Mouse (Mus musculus) cortical plate, adult 2 months (tissue): Measurements from ENCODE around the gene Elk4. TPM values are rescaled to one million over a fixed set of nuclear protein-coding genes. Genes with fewer than 3 reads are reported as not detected.
A peak's percentile ranks its signal among the peaks of the same experiment; 100 is the strongest.

Source experiments
- H3K27ac ChIP-seq: fragments of 200-500 bp; 2 replicates; pipeline ENCODE4 v1.5.1; 2012; ENCODE audit warnings: low read length, control low read depth, inconsistent platforms; ENCODE audit not compliant: insufficient read depth
- H3K4me1 ChIP-seq: fragments of 200-500 bp; 2 replicates; pipeline ENCODE4 v1.6.1; 2011; ENCODE audit warnings: low read length; ENCODE audit not compliant: control insufficient read depth, insufficient read depth
- H3K4me3 ChIP-seq: fragments of 200-500 bp; 2 replicates; pipeline ENCODE4 v1.5.1; 2011; ENCODE audit warnings: mild to moderate bottlenecking, low read length, control low read depth; ENCODE audit not compliant: insufficient read depth
- CTCF ChIP-seq: fragments of 200-500 bp; IDR thresholded peaks from 2 replicates; pipeline ENCODE4 v1.5.1; 2011; ENCODE audit warnings: mild to moderate bottlenecking, control low read depth, low read length; ENCODE audit not compliant: insufficient read depth; ENCODE audit errors: extremely low read depth
- POLR2A ChIP-seq: fragments of 200-500 bp; IDR thresholded peaks from 2 replicates; pipeline ENCODE4 v1.6.1; 2011; ENCODE audit warnings: mild to moderate bottlenecking, low read length, control low read depth; ENCODE audit not compliant: insufficient read depth; ENCODE audit errors: extremely low read depth
- polyA plus RNA-seq: library from polyadenylated mRNA; depleted of rRNA; stranded (reverse); fragments of >200 nt; gene quantifications from 2 replicates; pipeline ENCODE4 v1.2.3, GENCODE M21; 2012

Elk4 gene
- polyA plus RNA-seq, 1 experiment = 20.3 TPM

DNA sequence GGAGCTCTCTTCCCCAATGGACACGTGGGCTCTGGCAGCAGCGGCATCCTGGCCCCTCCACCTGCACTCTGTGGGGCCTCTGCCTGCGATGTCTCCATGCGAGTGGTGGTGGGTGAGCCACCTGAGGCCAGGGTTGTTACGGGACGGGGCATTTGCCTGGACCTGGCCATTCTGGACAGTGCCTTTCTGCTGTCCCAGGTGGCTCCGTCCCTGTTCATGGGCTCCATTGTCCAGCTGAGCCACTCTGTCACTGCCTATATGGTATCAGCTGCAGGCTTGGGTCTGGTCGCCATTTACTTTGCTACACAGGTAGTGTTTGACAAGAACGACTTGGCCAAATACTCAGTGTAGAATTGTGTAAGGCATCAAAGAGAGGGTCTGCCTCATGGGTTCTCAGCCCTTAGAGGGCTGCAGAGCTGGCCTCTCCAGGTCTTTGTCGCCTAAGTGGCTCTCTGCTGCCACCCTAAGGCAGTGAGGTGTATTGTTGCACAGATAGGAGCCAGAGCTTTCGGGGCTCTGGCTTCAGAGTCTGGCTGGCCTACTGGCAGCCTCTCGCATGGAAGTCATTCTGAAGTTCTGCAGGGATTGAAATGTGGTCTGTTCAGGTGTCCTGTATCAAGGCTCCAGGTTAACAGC, 25.9 kb upstream of the Elk4 start:
- Histone ChIP-seq H3K27ac (no peak overlapping the region), H3K4me3 (no peak overlapping the region), H3K4me1 (no peaks in the 10 kb centered on the region)
- TF ChIP-seq CTCF (peak; percentile 82), POLR2A (no peak)

GRCm38 (mm10) chr1:131982907-131983306, 24.5 kb upstream of the Elk4 start:
- Histone ChIP-seq H3K27ac (no peak overlapping the region), H3K4me3 (no peak overlapping the region), H3K4me1 (no peaks in the 10 kb centered on the region)
- TF ChIP-seq CTCF (peak; percentile 97), POLR2A (no peak)

- H3K4me3 ChIP-seq = no peak overlapping the region
- no peaks in the 10 kb centered on the region for H3K4me1 ChIP-seq
- no peak overlapping the region for H3K27ac ChIP-seq
- no peak for TF ChIP-seq CTCF
- TF ChIP-seq POLR2A = no peak
Observed at GRCm38 (mm10) chr1:131983806-131984205, 23.6 kb upstream of the Elk4 start.

DNA sequence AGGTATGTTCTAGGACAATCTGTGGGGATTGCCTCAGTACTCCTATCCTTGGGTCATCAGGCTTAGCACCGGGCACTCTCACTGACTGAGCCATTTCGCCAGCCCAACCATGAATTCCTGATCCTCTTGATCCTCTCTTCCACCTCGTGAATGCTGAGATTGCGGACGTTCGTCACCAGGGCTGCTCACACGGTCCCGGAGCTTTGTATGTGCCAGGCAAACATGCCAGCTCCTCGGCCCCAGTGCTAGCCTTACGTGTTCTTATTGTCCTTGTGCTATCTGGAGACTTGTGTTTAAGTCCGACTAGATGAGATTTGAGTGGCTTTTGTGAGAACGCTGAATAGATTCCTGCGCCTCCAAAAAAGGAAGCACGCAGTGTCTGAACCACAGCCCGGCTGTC, 20.0 kb upstream of the Elk4 start:
- no peak overlapping the region for H3K27ac ChIP-seq
- no peaks in the 10 kb centered on the region for H3K4me1 ChIP-seq
- no peak for TF ChIP-seq POLR2A
- TF ChIP-seq CTCF = no peak
- no peak overlapping the region; the same call in 1 of the 2 replicates for H3K4me3 ChIP-seq

GRCm38 (mm10) chr1:131989476-131989875, 17.9 kb upstream of the Elk4 start:
- H3K4me3 ChIP-seq = no peak overlapping the region
- H3K27ac ChIP-seq = no peak overlapping the region
- H3K4me1 ChIP-seq = no peaks in the 10 kb centered on the region
- TF ChIP-seq POLR2A (no peak), CTCF (no peak)

DNA sequence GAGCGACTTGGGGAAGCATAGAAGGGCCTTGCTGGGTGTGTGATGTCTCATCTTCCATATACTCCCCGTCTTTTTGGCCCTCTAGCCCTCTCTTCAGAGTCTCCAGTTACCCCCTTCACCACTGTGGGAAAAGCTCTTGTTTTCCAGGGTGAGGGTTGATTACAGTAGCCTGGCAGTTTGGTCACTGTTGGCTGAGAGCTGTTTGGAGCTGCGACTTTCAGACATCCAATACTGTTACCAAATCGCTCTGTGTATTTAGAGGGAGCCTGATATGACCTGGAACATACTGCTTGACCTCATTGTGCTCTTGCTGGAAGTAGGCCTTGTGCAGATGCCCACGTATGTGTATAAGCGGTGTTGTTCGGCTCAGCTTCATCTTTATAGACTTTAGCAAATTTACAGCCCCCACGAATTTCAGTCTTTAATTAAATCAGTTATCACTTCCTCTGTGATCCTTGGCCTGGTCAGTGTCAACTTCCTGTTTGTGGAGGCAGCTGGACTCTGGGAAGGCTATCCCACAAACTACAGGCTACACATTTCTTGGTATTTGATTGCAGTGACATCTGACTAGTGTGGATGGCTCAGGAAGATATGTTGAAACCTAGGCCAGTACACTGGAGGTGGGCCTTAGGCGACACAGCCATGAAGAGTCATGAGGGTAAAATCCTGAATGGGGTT, 17.2 kb upstream of the Elk4 start:
- no peak overlapping the region for H3K27ac ChIP-seq
- no peak for TF ChIP-seq POLR2A
- TF ChIP-seq CTCF = no peak
- no peaks in the 10 kb centered on the region for H3K4me1 ChIP-seq

GRCm38 (mm10) chr1:131992561-131993001, 14.8 kb upstream of the Elk4 start:
- no peak overlapping the region for H3K4me3 ChIP-seq
- TF ChIP-seq CTCF (no peak), POLR2A (no peak)
- no peak overlapping the region for H3K27ac ChIP-seq
- no peaks in the 10 kb centered on the region for H3K4me1 ChIP-seq

More for the DNA sequence above, 17.2 kb upstream of the Elk4 start:
- no peak overlapping the region for H3K4me3 ChIP-seq

DNA sequence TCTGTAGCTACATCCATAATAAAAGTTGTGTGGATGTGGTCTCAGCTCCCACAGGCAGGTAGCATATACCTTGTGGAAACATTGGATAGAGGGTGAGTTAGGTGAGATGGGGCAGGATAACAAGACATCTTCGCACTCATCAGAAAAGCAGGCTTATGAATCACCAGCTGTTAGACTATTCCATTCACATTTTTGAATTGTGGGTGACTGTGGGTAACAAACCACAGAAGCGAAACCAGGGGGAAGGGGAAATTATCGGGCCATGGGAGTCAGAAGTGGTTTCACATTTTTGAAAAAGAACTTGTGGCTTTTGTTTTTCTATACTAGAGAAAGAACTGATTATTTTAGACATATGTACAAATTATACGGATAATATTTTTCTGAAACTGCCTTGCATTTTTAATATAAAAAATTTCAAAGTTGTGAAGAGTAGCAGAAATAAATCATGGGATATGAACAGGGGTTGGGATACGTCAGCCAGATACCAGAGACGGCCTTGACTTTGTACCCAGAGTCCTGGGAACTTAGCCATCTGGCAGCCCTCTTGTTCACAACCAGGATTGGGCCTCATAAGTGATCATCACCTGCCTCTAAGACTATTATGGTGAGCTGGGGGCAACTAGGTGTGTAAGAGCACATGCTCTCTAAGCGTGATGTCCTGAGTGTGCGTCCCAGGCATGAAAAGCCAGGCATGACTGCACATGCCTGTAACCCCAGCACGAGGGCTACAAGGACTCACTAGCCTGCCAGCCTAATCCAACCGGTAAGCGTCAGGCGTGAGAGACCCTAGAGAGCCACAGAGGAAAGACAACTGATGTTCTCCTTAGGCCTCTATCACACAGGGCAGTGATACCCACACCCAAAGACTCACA, 14.0 kb upstream of the Elk4 start:
- TF ChIP-seq CTCF = no peak
- no peak for TF ChIP-seq POLR2A
- no peak overlapping the region for H3K27ac ChIP-seq
- no peak overlapping the region for H3K4me3 ChIP-seq
- no peaks in the 10 kb centered on the region for H3K4me1 ChIP-seq

- Histone ChIP-seq H3K4me3 (no peak overlapping the region), H3K4me1 (no peaks in the 10 kb centered on the region), H3K27ac (no peak overlapping the region)
- TF ChIP-seq POLR2A (no peak), CTCF (peak; percentile 46; the same call in 1 of the 2 replicates)
Observed at GRCm38 (mm10) chr1:131995062-131995461, 12.3 kb upstream of the Elk4 start.

DNA sequence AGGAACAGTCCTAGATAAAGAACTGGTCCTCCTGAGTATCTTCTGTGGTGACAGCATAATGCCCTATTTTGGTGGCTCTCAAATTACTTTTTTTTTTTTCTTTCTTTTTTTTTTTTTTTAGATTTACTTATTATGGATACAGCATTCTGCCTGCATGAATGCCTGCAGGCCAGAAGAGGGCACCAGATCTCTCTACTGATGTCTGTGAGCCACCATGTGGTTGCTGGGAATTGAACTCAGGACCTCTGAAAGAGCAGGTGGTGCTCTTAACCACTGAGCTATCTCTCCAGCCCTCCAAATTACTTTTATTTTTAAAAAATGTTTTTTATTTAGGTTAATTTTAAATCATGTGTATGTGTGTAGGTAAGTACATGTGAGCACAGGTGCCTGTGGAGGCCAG, 6.9 kb upstream of the Elk4 start:
- H3K4me3 ChIP-seq = no peak overlapping the region
- no peaks in the 10 kb centered on the region for H3K4me1 ChIP-seq
- H3K27ac ChIP-seq = no peak overlapping the region
- TF ChIP-seq POLR2A (no peak), CTCF (0 out of 2 replicates have a peak, but pooled peaks have one; percentile 21)
